Mouse (Mus musculus) stomach, postnatal 0 days (tissue): ENCODE data around the gene Prc1.

Experiments
- CTCF ChIP-seq: IDR thresholded peaks from 2 replicates; pipeline ENCODE4 v1.5.1; 2016; ENCODE audit warnings: antibody characterized with exemption, low read depth, mild to moderate bottlenecking, moderate library complexity
- EP300 ChIP-seq: optimal IDR thresholded peaks from 2 replicates; pipeline ENCODE3; 2016; ENCODE audit warnings: antibody characterized with exemption

DNA sequence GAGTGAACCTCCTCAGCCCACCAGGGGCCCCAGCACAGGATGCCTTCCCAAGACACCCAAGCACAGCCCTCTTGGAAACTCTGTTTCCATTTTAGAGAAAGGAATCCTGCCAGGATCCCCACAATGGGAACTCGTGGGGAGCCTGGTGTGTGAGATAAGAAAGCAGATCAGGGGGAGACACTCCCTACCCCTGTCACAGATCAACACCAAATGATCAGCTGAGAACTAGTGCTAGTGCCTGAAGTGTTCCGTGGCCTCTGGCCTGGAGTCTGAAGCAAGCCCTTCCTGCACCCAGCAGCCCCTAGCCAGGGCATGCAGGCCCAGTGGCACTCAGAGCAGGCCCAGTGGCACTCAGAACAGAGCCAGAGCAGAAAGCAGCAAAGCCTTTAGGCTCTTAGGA, 56.6 kb downstream of the Prc1 start:
- no peak for TF ChIP-seq CTCF
- no peak for TF ChIP-seq EP300
